Mouse (Mus musculus) embryonic fibroblast, embryonic 13.5 days (primary cell): ENCODE data around the gene Yy1.

ENCODE experiments used
- CTCF ChIP-seq: IDR thresholded peaks from 2 replicates; pipeline ENCODE4 v1.5.1; 2011; ENCODE audit warnings: mild to moderate bottlenecking, control low read depth, low read length, moderate library complexity, borderline replicate concordance; ENCODE audit not compliant: insufficient read depth
- POLR2A ChIP-seq: IDR thresholded peaks from 2 replicates; pipeline ENCODE4 v1.6.1; 2011; ENCODE audit warnings: low read depth, mild to moderate bottlenecking, control low read depth, low read length, moderate library complexity

DNA sequence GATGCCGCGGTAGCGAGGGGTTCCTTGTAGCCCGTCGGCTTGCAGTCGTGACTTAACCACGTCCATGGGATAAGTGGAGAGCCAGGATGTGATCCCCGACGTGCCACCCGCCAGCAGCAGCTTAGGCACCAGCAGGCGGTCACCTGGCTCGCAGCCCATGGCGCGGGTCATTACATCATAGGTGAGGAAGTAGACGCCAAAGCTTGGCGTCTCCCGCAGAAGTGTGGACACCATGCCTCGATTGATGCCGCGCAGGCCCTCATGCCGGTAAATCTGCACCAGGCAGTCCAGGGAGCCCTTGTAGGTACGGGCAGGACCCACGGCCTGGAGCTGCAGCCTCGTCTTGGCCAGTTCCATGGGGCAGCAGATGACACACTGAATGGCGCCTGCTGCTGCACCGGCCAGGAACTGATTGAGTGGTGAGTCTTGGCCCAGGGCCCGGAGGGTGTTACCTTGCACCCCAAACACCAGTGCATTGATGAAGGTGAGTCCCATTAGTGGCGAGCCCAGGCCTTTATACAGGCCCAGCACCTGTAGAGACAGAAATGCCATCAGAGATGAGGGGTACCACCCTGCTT lies 34.3 kb downstream of the Yy1 start:
- TF ChIP-seq POLR2A (no peak), CTCF (no peak)
